Mouse (Mus musculus) spleen, adult 2 months (tissue): ENCODE data around the gene Nfe2l3. TPM values are rescaled to one million over a fixed set of nuclear protein-coding genes. Genes with fewer than 3 reads are reported as not detected.
"Not testable (repeated sequence)": the region's sequence is repeated elsewhere in the genome, so short reads cannot be mapped to it uniquely, and the experiment has no call there.

Experiments used
- DNase-seq, 2 experiments: peaks; one replicate each; pipeline versions ENCODE4 v3.0.0 to v3.0.0-alpha.2; 2012 to 2021; ENCODE audit warnings: low spot score in 2 of 2, low read depth in 1 of 2
- H3K27ac ChIP-seq: fragments of 200-500 bp; 2 replicates; pipeline ENCODE4 v1.5.1; 2012; ENCODE audit warnings: low read length, inconsistent platforms; ENCODE audit not compliant: insufficient read depth
- H3K27me3 ChIP-seq: fragments of 200-500 bp; 2 replicates; pipeline ENCODE4 v1.6.1; 2012; ENCODE audit warnings: mild to moderate bottlenecking, moderate library complexity, low read length, inconsistent platforms; ENCODE audit not compliant: control insufficient read depth, insufficient read depth
- H3K36me3 ChIP-seq: fragments of 200-500 bp; 2 replicates; pipeline ENCODE4 v1.6.1; 2012; ENCODE audit warnings: mild to moderate bottlenecking, low read length, inconsistent platforms; ENCODE audit not compliant: control insufficient read depth, insufficient read depth
- H3K4me1 ChIP-seq: fragments of 200-500 bp; 2 replicates; pipeline ENCODE4 v1.6.1; 2011; ENCODE audit warnings: inconsistent platforms; ENCODE audit not compliant: control insufficient read depth, insufficient read depth, insufficient read length
- H3K4me3 ChIP-seq: fragments of 200-500 bp; 2 replicates; pipeline ENCODE4 v1.5.1; 2011; ENCODE audit warnings: mild to moderate bottlenecking, inconsistent platforms; ENCODE audit not compliant: insufficient read depth, insufficient read length; ENCODE audit errors: extremely low read depth
- CTCF ChIP-seq: fragments of 200-500 bp; IDR thresholded peaks from 2 replicates; pipeline ENCODE4 v1.5.1; 2011; ENCODE audit warnings: mild to moderate bottlenecking, inconsistent platforms; ENCODE audit not compliant: insufficient read depth, insufficient read length, insufficient replicate concordance; ENCODE audit errors: extremely low read depth
- POLR2A ChIP-seq: fragments of 200-500 bp; IDR thresholded peaks from 2 replicates; pipeline ENCODE4 v1.6.1; 2011; ENCODE audit warnings: low read depth, low read length, inconsistent platforms
- WGBS: fragments of 180-500 bp; shearing (Covaris S2); methylation state at CpG from one replicate; pipeline ENCODE4 v1.1.7; 2018; 5-methylcytosine and 5-hydroxymethylcytosine counted together
- polyA plus RNA-seq: library from polyadenylated mRNA; depleted of rRNA; stranded (reverse); fragments of >200 nt; gene quantifications from 2 replicates; pipeline ENCODE4 v1.2.3, GENCODE M21; 2012; rRNA removed

Nfe2l3 gene
- polyA plus RNA-seq = 0.16 and 0.34 TPM in 2 replicates

DNA sequence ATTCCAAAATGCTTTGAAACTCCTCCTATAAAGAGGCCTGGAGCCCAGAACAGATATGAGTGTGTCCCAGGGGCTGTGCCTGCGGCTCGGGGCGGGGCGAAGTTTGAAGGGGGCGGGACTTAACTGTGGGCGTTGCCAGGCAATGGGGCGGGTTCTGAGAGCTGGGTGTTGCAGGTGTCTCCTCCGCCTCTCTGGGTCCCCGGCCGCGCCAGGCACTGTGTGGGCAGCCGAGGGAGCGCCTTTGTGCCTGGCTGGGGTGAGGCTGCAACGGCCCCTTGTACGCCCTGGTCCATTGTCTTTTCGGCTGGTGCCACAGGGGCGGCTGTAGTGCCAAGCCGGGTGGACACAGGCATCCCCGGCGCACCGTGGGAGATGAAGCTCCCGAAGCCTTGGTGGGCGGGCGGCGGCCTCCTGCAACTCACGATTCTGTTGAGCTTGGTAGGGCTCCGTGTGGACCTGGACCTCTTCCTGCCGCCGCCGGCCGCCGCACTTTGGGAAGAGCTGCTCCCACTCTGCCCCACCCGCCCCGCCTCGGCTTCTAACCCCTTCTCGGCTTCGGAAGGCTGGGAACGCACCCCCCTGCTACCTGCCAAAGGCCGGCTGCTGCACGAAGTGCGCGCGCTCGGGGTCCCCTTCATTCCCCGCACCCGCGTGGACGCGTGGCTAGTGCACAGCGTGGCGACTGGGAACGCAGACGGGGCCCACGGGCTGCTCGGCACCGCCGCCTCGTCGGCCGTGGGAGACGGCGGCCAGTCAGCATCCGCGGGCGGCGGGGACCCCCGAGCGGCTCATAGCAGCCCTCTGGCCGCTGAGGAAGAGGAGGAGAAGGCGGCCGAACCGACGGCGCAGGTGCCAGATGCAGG, at the start of gene Nfe2l3:
Gene Nfe2l3 (plus strand): TSS at position 136 of the 863 bp plus-strand sequence.
- Histone ChIP-seq H3K27ac (no peak within 1 kb of the TSS), H3K4me3 (peak within 1 kb of the TSS; percentile 43; the same call in 1 of the 2 replicates), H3K36me3 (no peaks in the 10 kb centered on the region), H3K4me1 (peaks cover 11% of the 10 kb centered on the region), H3K27me3 (peaks cover 12% of the 10 kb centered on the region)
- 2% methylated on average over 74 of the region's 74 CpGs for WGBS
- peak in 1 of 2 experiments; percentile 40 for DNase-seq
- TF ChIP-seq CTCF (no peak), POLR2A (no peak)

- TF ChIP-seq POLR2A (no peak), CTCF (peak; percentile 76; the same call in 1 of the 2 replicates)
- no peak overlapping the region for H3K4me3 ChIP-seq
- WGBS = 18% methylated on average over 26 of the region's 26 CpGs
- no peaks in the 10 kb centered on the region for H3K27me3 ChIP-seq
- peak; percentile 70 to 74 for DNase-seq
- H3K4me1 ChIP-seq = peaks cover 6% of the 10 kb centered on the region; the same call in 1 of the 2 replicates
- H3K36me3 ChIP-seq = no peaks in the 10 kb centered on the region
- no peak overlapping the region for H3K27ac ChIP-seq
Measured at GRCm38 (mm10) chr6:51383769-51384755, 48.4 kb upstream of the Nfe2l3 start.

- 89% methylated on average over 11 of the region's 11 CpGs for WGBS
- Histone ChIP-seq H3K4me1 (no peaks in the 10 kb centered on the region), H3K4me3 (no peak overlapping the region), H3K27ac (no peak overlapping the region), H3K36me3 (no peaks in the 10 kb centered on the region), H3K27me3 (no peaks in the 10 kb centered on the region)
- DNase-seq = no peak
- no peak for TF ChIP-seq POLR2A
- no peak for TF ChIP-seq CTCF
Measured at GRCm38 (mm10) chr6:51390505-51390904, 42.0 kb upstream of the Nfe2l3 start.

- H3K36me3 ChIP-seq = no peaks in the 10 kb centered on the region
- H3K4me1 ChIP-seq = no peaks in the 10 kb centered on the region
- no peak overlapping the region for H3K4me3 ChIP-seq
- 87% methylated on average over 13 of the region's 13 CpGs for WGBS
- no peak for DNase-seq
- no peak overlapping the region for H3K27ac ChIP-seq
- TF ChIP-seq POLR2A (no peak), CTCF (no peak)
- H3K27me3 ChIP-seq = no peaks in the 10 kb centered on the region
Measured at GRCm38 (mm10) chr6:51391816-51392490, 40.5 kb upstream of the Nfe2l3 start.

DNA sequence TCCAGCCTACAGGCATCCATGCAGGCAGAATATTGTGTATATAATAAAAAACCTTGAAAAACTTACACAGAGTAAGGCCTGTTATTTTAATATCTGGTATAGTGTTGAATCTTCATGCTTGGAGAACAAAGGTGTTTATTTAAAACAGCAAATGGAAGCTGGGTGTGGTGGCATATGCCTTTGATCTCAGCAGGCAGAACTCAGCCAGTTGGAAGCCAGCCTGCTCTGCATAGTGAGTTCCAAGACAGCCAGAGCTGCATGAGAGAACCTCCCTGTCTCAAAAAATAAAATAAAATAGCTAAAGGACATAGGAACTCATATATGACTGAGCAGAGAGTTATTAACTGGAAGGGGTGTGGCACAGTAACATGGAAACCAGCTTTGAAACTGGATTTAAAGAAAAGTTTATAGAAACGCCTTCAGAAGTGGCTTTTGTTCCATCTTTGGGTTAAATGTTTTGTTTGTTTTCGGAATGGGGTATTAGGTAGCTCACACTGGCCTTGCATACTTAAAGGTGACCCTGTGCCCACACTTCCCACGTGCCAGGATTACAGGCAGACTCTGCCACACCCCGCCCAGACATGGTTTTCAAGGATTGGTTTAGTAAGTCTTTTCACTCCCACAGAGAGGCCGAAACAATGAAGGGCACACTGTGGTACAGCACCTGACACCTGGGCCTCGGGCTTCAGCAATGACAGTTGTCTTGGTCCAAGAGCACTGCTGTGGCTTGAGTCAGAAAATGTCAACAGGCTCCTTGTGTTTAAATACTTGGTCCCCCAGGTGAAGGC, 38.9 kb upstream of the Nfe2l3 start:
- WGBS = 81% methylated on average over 6 of the region's 6 CpGs

GRCm38 (mm10) chr6:51394367-51394766, 38.1 kb upstream of the Nfe2l3 start:
- not testable (repeated sequence) for H3K27ac ChIP-seq, H3K36me3 ChIP-seq, H3K27me3 ChIP-seq, H3K4me1 ChIP-seq, DNase-seq, H3K4me3 ChIP-seq
- 95% methylated on average over 8 of the region's 8 CpGs for WGBS

More for the DNA sequence above, 38.9 kb upstream of the Nfe2l3 start:
- TF ChIP-seq POLR2A = no peak
- no peak for TF ChIP-seq CTCF
- no peaks in the 10 kb centered on the region for H3K4me1 ChIP-seq
- DNase-seq = no peak
- no peak overlapping the region for H3K27ac ChIP-seq
- H3K27me3 ChIP-seq = no peaks in the 10 kb centered on the region
- H3K36me3 ChIP-seq = no peaks in the 10 kb centered on the region
- H3K4me3 ChIP-seq = no peak overlapping the region

DNA sequence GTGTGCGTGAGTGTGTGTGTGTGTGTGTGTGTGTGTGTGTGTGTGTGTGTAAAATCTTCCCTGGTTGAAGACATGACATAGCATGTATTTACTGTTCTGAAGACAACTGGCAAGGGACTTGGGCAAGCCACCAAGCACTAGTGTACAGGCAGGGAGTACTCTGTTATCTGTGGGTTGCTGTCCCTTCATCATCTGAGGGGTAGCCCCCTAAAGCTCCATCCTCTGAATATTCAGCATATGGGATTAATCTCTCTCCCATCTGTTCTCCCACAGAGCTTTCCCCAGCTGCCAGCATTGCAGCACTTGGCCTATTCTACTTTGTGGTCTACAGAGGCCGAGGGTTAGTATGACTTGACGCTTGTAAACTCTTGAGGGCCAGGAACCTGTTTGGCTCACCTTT, 37.5 kb upstream of the Nfe2l3 start:
- H3K4me1 ChIP-seq, H3K4me3 ChIP-seq, DNase-seq, H3K27ac ChIP-seq, H3K27me3 ChIP-seq, H3K36me3 ChIP-seq: not testable (repeated sequence)
- 87% methylated on average over 3 of the region's 3 CpGs for WGBS
